Mouse (Mus musculus) hindbrain, embryonic 14.5 days (tissue): ENCODE measurements around the gene Tbata. TPM values are rescaled to one million over a fixed set of nuclear protein-coding genes. Genes with fewer than 3 reads are reported as not detected.
A peak's percentile ranks its signal among the peaks of the same experiment; 100 is the strongest.

ENCODE experiments used
- ATAC-seq: fragments of 200-750 bp; cut with Nextera tagmentation; 2 replicates; pipeline ENCODE4 v1.8.0; 2017; ENCODE audit warnings: moderate number of reproducible peaks, mild to moderate bottlenecking, moderate TSS enrichment, moderate library complexity; ENCODE audit not compliant: low FRiP score
- DNase-seq: peaks from one replicate; pipeline ENCODE4 v3.0.0-alpha.2; 2015; ENCODE audit warnings: low spot score
- H3K27ac ChIP-seq: fragments of 300-500 bp; sonication (generic); 2 replicates; pipeline ENCODE4 v1.5.1; 2014; ENCODE audit warnings: mild to moderate bottlenecking, moderate library complexity
- H3K27me3 ChIP-seq: fragments of 300-500 bp; sonication (generic); 2 replicates; pipeline ENCODE4 v1.6.1; 2014; ENCODE audit warnings: mild to moderate bottlenecking, low read length, mixed read lengths; ENCODE audit not compliant: control insufficient read depth, insufficient read depth
- H3K36me3 ChIP-seq: fragments of 300-500 bp; sonication (generic); replicated peaks from 2 replicates; pipeline ENCODE4 v1.6.1; 2014; ENCODE audit not compliant: control insufficient read depth, insufficient read depth
- H3K4me1 ChIP-seq: fragments of 300-500 bp; sonication (generic); replicated peaks from 2 replicates; pipeline ENCODE4 v1.6.1; 2014; ENCODE audit warnings: antibody characterized with exemption, low read length, mixed read lengths; ENCODE audit not compliant: control insufficient read depth, insufficient read depth
- H3K4me2 ChIP-seq: fragments of 300-500 bp; sonication (generic); replicated peaks from 2 replicates; pipeline ENCODE4 v1.6.1; 2014; ENCODE audit warnings: mild to moderate bottlenecking, moderate library complexity
- H3K4me3 ChIP-seq: fragments of 300-500 bp; sonication (generic); replicated peaks from 2 replicates; pipeline ENCODE4 v1.5.1; 2014; ENCODE audit warnings: mild to moderate bottlenecking, low read length
- H3K9ac ChIP-seq: fragments of 300-500 bp; sonication (generic); 2 replicates; pipeline ENCODE4 v1.6.1; 2014
- H3K9me3 ChIP-seq: fragments of 300-500 bp; sonication (generic); 2 replicates; pipeline ENCODE4 v1.6.1; 2016; ENCODE audit warnings: low read length; ENCODE audit not compliant: control insufficient read depth
- WGBS: fragments of 180-500 bp; shearing (Covaris S2); extraction: QIAGEN DNeasy Blood & Tissue Kit; methylation state at CpG from one replicate; pipeline ENCODE4 v1.1.7; 2014; 5-methylcytosine and 5-hydroxymethylcytosine counted together
- polyA plus RNA-seq: library from polyadenylated mRNA; unstranded; fragments of >200 nt; fragmentation: Nextera tagmentation; extraction: Ambion mirVana; gene quantifications from 2 replicates; pipeline ENCODE4 v1.2.1, GENCODE M21; 2014

Gene Tbata
- polyA plus RNA-seq, 1 experiment from 2014 or later = not detected

DNA sequence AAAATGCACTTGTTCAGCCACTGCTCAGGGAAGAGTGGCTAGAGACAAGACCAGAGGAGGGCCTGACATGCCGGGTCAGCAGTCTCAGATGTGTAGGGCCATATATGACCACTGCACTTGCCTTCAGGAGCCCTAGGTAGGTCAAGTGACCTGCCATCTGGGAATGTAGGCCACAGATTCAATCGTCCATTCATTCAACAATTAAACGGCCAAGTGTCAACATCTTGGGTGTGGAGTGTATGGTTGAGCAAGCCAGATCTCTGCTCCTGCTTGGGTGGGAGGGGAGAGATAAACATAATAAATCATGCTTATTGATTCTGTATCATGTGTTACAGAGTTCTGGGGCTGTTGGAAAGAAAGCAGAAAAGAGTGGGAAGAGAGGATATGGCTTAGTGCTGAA lies 13.2 kb upstream of the Tbata start:
- no peak overlapping the region for H3K9ac ChIP-seq
- no peak for ATAC-seq
- no peaks in the 10 kb centered on the region for H3K4me1 ChIP-seq
- no peaks in the 10 kb centered on the region for H3K36me3 ChIP-seq
- no peak for DNase-seq
- H3K9me3 ChIP-seq = no peaks in the 10 kb centered on the region
- no peak overlapping the region for H3K4me3 ChIP-seq
- H3K27me3 ChIP-seq = no peaks in the 10 kb centered on the region
- H3K27ac ChIP-seq = no peak overlapping the region
- WGBS = 79% methylated on average over 3 of the region's 3 CpGs
- H3K4me2 ChIP-seq = no peak overlapping the region

- ATAC-seq (no peak), DNase-seq (no peak)
- no peaks in the 10 kb centered on the region for H3K27me3 ChIP-seq
- no peak overlapping the region for H3K9ac ChIP-seq
- H3K9me3 ChIP-seq = no peaks in the 10 kb centered on the region
- H3K4me2 ChIP-seq = no peak overlapping the region
- no peaks in the 10 kb centered on the region for H3K4me1 ChIP-seq
- no peaks in the 10 kb centered on the region for H3K36me3 ChIP-seq
- H3K4me3 ChIP-seq = no peak overlapping the region
- WGBS = 83% methylated on average over 7 of the region's 7 CpGs
- H3K27ac ChIP-seq = no peak overlapping the region
These were observed 11.7 kb upstream of the Tbata start for GRCm38 (mm10) chr10:61160089-61160488.

GRCm38 (mm10) chr10:61160671-61161070 lies 11.1 kb upstream of the Tbata start:
- H3K36me3 ChIP-seq = no peaks in the 10 kb centered on the region
- no peaks in the 10 kb centered on the region for H3K4me1 ChIP-seq
- H3K9ac ChIP-seq = no peak overlapping the region
- DNase-seq (no peak), ATAC-seq (no peak)
- H3K4me2 ChIP-seq = no peak overlapping the region
- no peak overlapping the region for H3K4me3 ChIP-seq
- H3K27ac ChIP-seq = no peak overlapping the region
- no peaks in the 10 kb centered on the region for H3K9me3 ChIP-seq
- no peaks in the 10 kb centered on the region for H3K27me3 ChIP-seq
- 76% methylated on average over 4 of the region's 4 CpGs for WGBS

DNA sequence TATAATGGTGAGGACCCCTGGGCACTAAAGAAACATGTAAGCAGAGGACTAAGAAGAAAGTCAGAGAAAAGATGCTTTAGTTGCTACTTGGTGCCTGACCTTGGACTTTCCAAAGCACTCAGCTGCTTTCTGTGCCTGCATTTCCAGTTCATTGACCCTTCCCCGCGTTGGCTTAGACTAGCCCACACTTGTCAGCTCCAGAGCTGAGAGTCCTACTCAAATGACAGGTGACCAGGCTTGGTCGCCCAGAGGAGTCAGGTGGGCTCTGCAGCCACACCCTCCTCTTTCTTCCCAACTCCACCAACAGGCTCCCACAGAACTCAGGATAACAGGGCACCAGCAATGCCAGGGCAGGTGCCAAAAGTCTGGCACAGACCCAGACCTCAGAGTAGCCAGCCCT lies 9.4 kb upstream of the Tbata start:
- 82% methylated on average over 3 of the region's 3 CpGs for WGBS
- Histone ChIP-seq H3K27ac (no peak overlapping the region), H3K9ac (no peak overlapping the region), H3K27me3 (no peaks in the 10 kb centered on the region), H3K36me3 (no peaks in the 10 kb centered on the region), H3K4me2 (no peak overlapping the region), H3K4me3 (no peak overlapping the region), H3K4me1 (no peaks in the 10 kb centered on the region), H3K9me3 (no peaks in the 10 kb centered on the region)
- DNase-seq (no peak), ATAC-seq (no peak)

DNA sequence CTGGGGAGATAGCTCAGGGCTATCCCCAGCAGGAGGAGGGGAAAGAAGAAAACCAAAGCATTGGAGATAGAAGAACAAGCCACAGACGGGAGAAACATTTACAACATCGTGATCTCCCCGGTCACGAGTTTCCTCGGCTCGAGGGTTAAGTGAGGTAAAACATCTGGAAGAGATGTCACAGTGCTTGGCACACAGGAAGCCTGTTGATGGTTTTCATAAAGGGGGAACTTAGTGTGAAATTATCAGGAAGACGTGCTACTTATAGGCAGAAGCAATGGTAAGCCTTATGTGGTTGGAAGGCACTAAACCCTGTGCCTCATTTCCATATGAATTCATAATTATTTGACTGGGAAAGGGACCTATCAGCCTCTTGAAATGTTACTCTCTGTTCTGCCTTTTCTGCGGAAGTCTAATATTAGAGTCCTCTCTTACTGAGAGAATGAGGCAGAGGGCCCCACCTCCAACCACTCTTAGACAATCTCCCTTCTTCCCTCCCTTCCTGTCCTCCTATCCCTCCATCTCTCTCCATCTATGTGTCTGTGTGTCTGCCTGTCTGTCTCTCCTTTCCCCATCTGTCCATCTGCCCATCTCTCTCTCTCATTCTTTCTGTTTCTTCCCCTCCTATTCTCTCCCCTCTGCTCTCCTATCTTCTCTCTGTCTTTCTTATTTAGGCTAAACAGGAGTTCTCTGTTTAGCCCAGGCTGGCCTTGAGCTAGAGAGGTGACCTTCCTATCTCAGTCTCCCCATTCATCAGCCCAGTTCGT lies 4.2 kb upstream of the Tbata start:
- DNase-seq = no peak
- no peaks in the 10 kb centered on the region for H3K4me1 ChIP-seq
- 77% methylated on average over 9 of the region's 9 CpGs for WGBS
- H3K27me3 ChIP-seq = no peaks in the 10 kb centered on the region
- H3K4me2 ChIP-seq = no peak overlapping the region
- no peak overlapping the region for H3K27ac ChIP-seq
- no peak overlapping the region for H3K9ac ChIP-seq
- H3K36me3 ChIP-seq = no peaks in the 10 kb centered on the region
- no peak for ATAC-seq
- no peaks in the 10 kb centered on the region for H3K9me3 ChIP-seq
- H3K4me3 ChIP-seq = no peak overlapping the region

GRCm38 (mm10) chr10:61168393-61168792 lies 3.4 kb upstream of the Tbata start:
- Histone ChIP-seq H3K4me3 (no peak overlapping the region), H3K4me1 (no peaks in the 10 kb centered on the region), H3K9ac (no peak overlapping the region), H3K27me3 (no peaks in the 10 kb centered on the region), H3K36me3 (no peaks in the 10 kb centered on the region), H3K27ac (no peak overlapping the region), H3K4me2 (no peak overlapping the region), H3K9me3 (no peaks in the 10 kb centered on the region)
- ATAC-seq (no peak), DNase-seq (no peak)
- 54% methylated on average over 2 of the region's 2 CpGs for whole genome bisulfite sequencing

GRCm38 (mm10) chr10:61172496-61172895 lies 742 bp downstream of the Tbata start:
- no peaks in the 10 kb centered on the region for H3K27me3 ChIP-seq
- H3K4me3 ChIP-seq = no peak overlapping the region
- H3K36me3 ChIP-seq = no peaks in the 10 kb centered on the region
- no peaks in the 10 kb centered on the region for H3K9me3 ChIP-seq
- DNase-seq (no peak), ATAC-seq (no peak)
- H3K9ac ChIP-seq = no peak overlapping the region
- 83% methylated on average over 4 of the region's 4 CpGs for WGBS
- H3K4me2 ChIP-seq = no peak overlapping the region
- no peaks in the 10 kb centered on the region for H3K4me1 ChIP-seq
- H3K27ac ChIP-seq = no peak overlapping the region

DNA sequence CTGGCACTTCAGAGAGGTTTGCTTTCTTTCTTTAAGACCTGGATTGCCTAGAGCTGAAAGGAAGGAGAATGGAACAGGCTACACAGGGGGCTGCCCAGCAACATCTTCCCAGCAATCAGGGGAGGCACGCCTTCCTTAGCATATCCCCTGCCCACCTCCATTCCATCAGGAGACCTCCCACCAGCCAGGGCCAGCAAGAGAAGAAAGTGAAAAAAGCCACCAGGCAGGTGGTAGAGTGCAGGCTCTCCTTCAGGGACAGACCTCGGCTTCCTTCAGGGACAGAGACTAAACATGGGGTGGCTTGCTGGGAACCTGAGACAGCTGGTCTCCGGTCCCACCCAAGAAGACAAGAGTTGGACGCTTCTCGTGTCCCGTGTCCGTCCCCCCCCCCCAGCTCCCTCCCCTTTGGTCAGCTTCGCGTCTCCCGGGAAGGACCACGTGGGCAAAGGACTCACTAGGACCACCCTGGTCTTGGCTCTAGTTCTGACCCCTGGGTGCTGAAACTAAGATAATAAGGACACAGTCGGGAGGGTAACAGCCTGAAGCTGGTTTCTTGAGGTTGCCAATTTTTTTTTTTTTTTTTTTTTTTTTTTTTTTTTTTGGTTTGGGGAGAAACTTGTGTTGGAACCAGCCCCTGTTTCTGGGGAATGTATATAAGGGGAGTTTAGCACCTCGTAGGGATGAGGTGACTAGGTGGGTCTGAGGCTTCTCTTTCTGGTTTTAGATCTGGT lies 3.1 kb downstream of the Tbata start:
- Histone ChIP-seq H3K36me3 (no peaks in the 10 kb centered on the region), H3K27ac (no peak overlapping the region), H3K9me3 (no peaks in the 10 kb centered on the region), H3K4me3 (no peak overlapping the region), H3K27me3 (no peaks in the 10 kb centered on the region), H3K9ac (no peak overlapping the region), H3K4me1 (no peaks in the 10 kb centered on the region), H3K4me2 (no peak overlapping the region)
- no peak for ATAC-seq
- WGBS = 53% methylated on average over 13 of the region's 13 CpGs
- no peak for DNase-seq

- Histone ChIP-seq H3K4me2 (peak overlapping the region; percentile 20; the same call in 1 of the 2 replicates), H3K9ac (no peak overlapping the region), H3K36me3 (no peaks in the 10 kb centered on the region), H3K27me3 (no peaks in the 10 kb centered on the region), H3K9me3 (no peaks in the 10 kb centered on the region), H3K27ac (no peak overlapping the region), H3K4me3 (no peak overlapping the region), H3K4me1 (no peaks in the 10 kb centered on the region)
- ATAC-seq (no peak), DNase-seq (peak; percentile 29)
- WGBS = 16% methylated on average over 24 of the region's 24 CpGs
These were observed 3.9 kb downstream of the Tbata start for GRCm38 (mm10) chr10:61175442-61176204.
